Comparison of ENCODE assay signal across 10 mouse cellular contexts in genomic region chr11:68956697-68957096, GRCm38 (mm10). TPM values are rescaled to one million over a fixed set of nuclear protein-coding genes. Genes with fewer than 3 reads are reported as not detected.
DNase-seq lines count a peak whose midpoint lies in the region; ATAC-seq and TF ChIP-seq lines count a peak whose summit lies in the region.
"Had no signal": no experiment of that assay in that cellular context is flagged by ENCODE, and none has a peak within 500 bp of the region (broad histone marks: within the 10 kb centered on the region; RNA-seq: fewer than 3 reads in every experiment).

No protein-coding gene starts in this region.

- peak; percentile 40 for DNase-seq in adrenal gland, postnatal 14 days
- DNase-seq in adrenal gland, postnatal 4 days (ENCODE audit: low spot score in 2 of 2) = no peak
- DNase-seq in lung, adult 2 months = no peak
- no peak for DNase-seq in gastrocnemius, postnatal 14 days
- no peak for DNase-seq in urinary bladder, adult 18-20 months (ENCODE audit: low spot score in 2 of 2)
- no peak for DNase-seq in thymus, postnatal 25 days
- DNase-seq: thymus, adult 18-20 months had no signal

- H3K9ac ChIP-seq in hindbrain, embryonic 16.5 days (ENCODE audit: low read depth, low read length) = no peak overlapping the region; the same call in 1 of the 2 replicates
- H3K9ac ChIP-seq: liver, embryonic 14.5 days had no signal

- peak; percentile 72; the same call in 1 of the 2 replicates for TF ChIP-seq POLR2A in lung, adult 2 months (IDR thresholded peaks at IDR 0.05; ENCODE audit: borderline replicate concordance, extremely low read depth, low read depth, low read length)

- intact Hi-C loops in gastrocnemius, postnatal 14 days (cut with DNase I; ENCODE audit: low total_unique reads) = no loop called here

- TF ChIP-seq CTCF in lung, adult 2 months (IDR thresholded peaks at IDR 0.05; ENCODE audit: insufficient read depth, low read length) = no peak

- H3K27me3 ChIP-seq in hindbrain, embryonic 16.5 days (replicated peaks; ENCODE audit: control insufficient read depth, insufficient read depth, low read length) = peaks cover 23% of the 10 kb centered on the region

- no peak overlapping the region for H3K27ac ChIP-seq in hindbrain, embryonic 16.5 days (ENCODE audit: low read depth, low read length)
- H3K27ac ChIP-seq: liver, embryonic 14.5 days had no signal

- no peaks in the 10 kb centered on the region for H3K9me3 ChIP-seq in hindbrain, embryonic 16.5 days (ENCODE audit: control insufficient read depth, low read length)

- H3K4me1 ChIP-seq in hindbrain, embryonic 16.5 days (ENCODE audit: control insufficient read depth, insufficient read depth, low read depth, low read length) = peaks cover 11% of the 10 kb centered on the region
- H3K4me1 ChIP-seq in lung, adult 2 months (ENCODE audit: control insufficient read depth, insufficient read depth, low read length) = no peaks in the 10 kb centered on the region; the same call in 1 of the 2 replicates

- 35% methylated on average over 13 of the region's 13 CpGs for WGBS in hindbrain, embryonic 16.5 days
- 29% methylated on average over 13 of the region's 13 CpGs for WGBS in lung, adult 2 months

- H3K36me3 ChIP-seq in hindbrain, embryonic 16.5 days (ENCODE audit: control insufficient read depth, insufficient read depth, low read length) = no peaks in the 10 kb centered on the region

- H3K4me3 ChIP-seq in hindbrain, embryonic 16.5 days (ENCODE audit: low read length) = 0 out of 2 replicates have a peak overlapping the region, but pooled peaks have one; percentile 3
- H3K4me3 ChIP-seq in lung, adult 2 months (replicated peaks; ENCODE audit: extremely low read depth, low read depth, low read length) = peak overlapping the region; percentile 87

- H3K4me2 ChIP-seq in hindbrain, embryonic 16.5 days (ENCODE audit: low read length) = no peak overlapping the region

- peak; percentile 38; the same call in 1 of the 2 replicates for ATAC-seq in erythroblast, adult 5-6 weeks (replicated peaks; ENCODE audit: low FRiP score, poor library complexity, severe bottlenecking)
- no peak for ATAC-seq in hindbrain, embryonic 16.5 days

RNA-seq across cellular contexts. Expression of gene Arhgef15, which starts 0.6 kb away (rescaled TPM):
- 28.7 and 31.9 TPM in 2 replicates for total RNA-seq in adrenal gland, postnatal 14 days (2021)
- total RNA-seq in adrenal gland, postnatal 4 days (2021) = 10 to 100 TPM; 28.6 to 29.5 TPM
- total RNA-seq in erythroblast, adult 5-6 weeks (2015; ENCODE audit: low replicate concordance) = not detected in 2 replicates
- not detected in 2 replicates for total RNA-seq in erythroblast, adult 5-6 weeks (2017; ENCODE audit: low replicate concordance)
- 27.2 and 33.9 TPM in 2 replicates for polyA plus RNA-seq in hindbrain, embryonic 16.5 days (2015; fragmentation: Nextera tagmentation; extraction: Ambion mirVana)
- polyA plus RNA-seq in lung, adult 2 months (2012; rRNA removed) = 359 and 419 TPM in 2 replicates
- 10 to 100 TPM; 10.7 to 13.8 TPM for total RNA-seq in gastrocnemius, postnatal 14 days (2021)

RNA-seq across cellular contexts. Expression of gene Slc25a35, which starts 11.2 kb away (rescaled TPM):
- total RNA-seq in adrenal gland, postnatal 14 days (2021) = 54.6 and 55.8 TPM in 2 replicates
- total RNA-seq in adrenal gland, postnatal 4 days (2021) = 1 to 10 TPM; 5.8 to 5.9 TPM
- 0.84 and 8.3 TPM in 2 replicates for total RNA-seq in erythroblast, adult 5-6 weeks (2015; ENCODE audit: low replicate concordance)
- total RNA-seq in erythroblast, adult 5-6 weeks (2017; ENCODE audit: low replicate concordance) = 0.94 TPM in 1 of 2 replicates, not detected in the other
- polyA plus RNA-seq in hindbrain, embryonic 16.5 days (2015; fragmentation: Nextera tagmentation; extraction: Ambion mirVana) = 2.3 and 3.4 TPM in 2 replicates
- polyA plus RNA-seq in lung, adult 2 months (2012; rRNA removed) = 34.0 and 40.4 TPM in 2 replicates
- 1 to 10 TPM; 4.3 to 5.7 TPM for total RNA-seq in gastrocnemius, postnatal 14 days (2021)

RNA-seq across cellular contexts. Expression of gene Rangrf, which starts 18.3 kb away (rescaled TPM):
- 16.3 and 24.8 TPM in 2 replicates for total RNA-seq in adrenal gland, postnatal 14 days (2021)
- total RNA-seq in adrenal gland, postnatal 4 days (2021) = 10 to 100 TPM; 19.4 to 20.1 TPM
- total RNA-seq in erythroblast, adult 5-6 weeks (2015; ENCODE audit: low replicate concordance) = 11.5 and 18.8 TPM in 2 replicates
- total RNA-seq in erythroblast, adult 5-6 weeks (2017; ENCODE audit: low replicate concordance) = 5.0 and 16.0 TPM in 2 replicates
- 30.0 and 36.9 TPM in 2 replicates for polyA plus RNA-seq in hindbrain, embryonic 16.5 days (2015; fragmentation: Nextera tagmentation; extraction: Ambion mirVana)
- polyA plus RNA-seq in lung, adult 2 months (2012; rRNA removed) = 11.6 and 15.4 TPM in 2 replicates
- total RNA-seq in gastrocnemius, postnatal 14 days (2021) = 10 to 100 TPM; 54.2 to 57.7 TPM

RNA-seq across cellular contexts. Expression of gene Odf4, which starts 29.8 kb away (rescaled TPM):
- total RNA-seq in adrenal gland, postnatal 14 days (2021) = 0.30 and 0.45 TPM in 2 replicates
- 1 to 10 TPM; 1.5 TPM for total RNA-seq in adrenal gland, postnatal 4 days (2021)
- not detected in 2 replicates for total RNA-seq in erythroblast, adult 5-6 weeks (2015; ENCODE audit: low replicate concordance)
- not detected in 2 replicates for total RNA-seq in erythroblast, adult 5-6 weeks (2017; ENCODE audit: low replicate concordance)
- 0.34 and 0.67 TPM in 2 replicates for polyA plus RNA-seq in hindbrain, embryonic 16.5 days (2015; fragmentation: Nextera tagmentation; extraction: Ambion mirVana)
- polyA plus RNA-seq in lung, adult 2 months (2012; rRNA removed) = 0.19 and 0.25 TPM in 2 replicates
- total RNA-seq in gastrocnemius, postnatal 14 days (2021) = not detected
- polyA plus RNA-seq: liver, embryonic 14.5 days had no signal

RNA-seq across cellular contexts. Expression of gene Pfas, which starts 51.6 kb away (rescaled TPM):
- total RNA-seq in adrenal gland, postnatal 14 days (2021) = 28.1 and 29.0 TPM in 2 replicates
- total RNA-seq in adrenal gland, postnatal 4 days (2021) = 10 to 100 TPM; 37.5 to 42.3 TPM
- total RNA-seq in erythroblast, adult 5-6 weeks (2015; ENCODE audit: low replicate concordance) = 19.6 and 51.7 TPM in 2 replicates
- 18.3 and 36.7 TPM in 2 replicates for total RNA-seq in erythroblast, adult 5-6 weeks (2017; ENCODE audit: low replicate concordance)
- 12.9 and 16.4 TPM in 2 replicates for polyA plus RNA-seq in hindbrain, embryonic 16.5 days (2015; fragmentation: Nextera tagmentation; extraction: Ambion mirVana)
- polyA plus RNA-seq in lung, adult 2 months (2012; rRNA removed) = 10.0 and 11.3 TPM in 2 replicates
- total RNA-seq in gastrocnemius, postnatal 14 days (2021) = 1 to 10 TPM; 5.6 to 7.3 TPM

Comparison
In these comparisons a context has a peak if more than half of its experiments do, and no peak if none do; other contexts are left out.
1. RNA of gene Arhgef15, which starts 0.6 kb away (total RNA-seq): 28.6 to 29.5 TPM in adrenal gland, postnatal 4 days, 28.7 to 31.9 TPM in adrenal gland, postnatal 14 days and 10.7 to 13.8 TPM in gastrocnemius, postnatal 14 days; not detected in erythroblast, adult 5-6 weeks; every median in the first group is over 10 times any median in the second.